Mouse (Mus musculus): ENCODE measurements at regions not wholly inside any gene's neighbourhood (a gene's known extent, or its start where the extent isn't known, plus 50 kb on each side); places are given as distances from the start of the nearest gene placed in this dataset.

DNA sequence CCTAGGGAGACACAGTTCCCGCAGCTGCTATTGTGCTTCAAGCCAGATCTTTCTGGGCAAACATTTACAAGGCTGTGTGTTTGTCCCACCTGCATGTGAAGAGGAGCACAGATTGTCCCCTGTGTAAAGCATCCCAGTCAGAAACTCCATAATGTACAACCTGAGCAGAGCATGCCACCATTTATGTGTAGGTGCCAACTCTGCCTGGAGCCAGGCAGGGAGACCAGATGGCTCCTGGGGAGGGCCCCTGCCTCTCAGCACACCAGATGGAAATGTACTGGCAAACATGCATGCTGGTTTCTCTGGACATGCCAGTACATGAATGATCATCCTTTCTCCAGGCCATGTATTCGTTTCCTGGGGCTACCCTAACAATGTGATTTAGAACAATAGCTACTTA lies 98.6 kb upstream of the Foxp3 start:
- Histone ChIP-seq H3K36me3 (ENCODE audit: control insufficient read depth, insufficient read depth, low read length) (no peaks in the 10 kb centered on the region), H3K27me3 (ENCODE audit: control insufficient read depth, insufficient read depth, low read length) (no peaks in the 10 kb centered on the region), H3K27ac (replicated peaks; ENCODE audit: insufficient read depth, low read depth, low read length) (no peak overlapping the region), H3K4me3 (ENCODE audit: insufficient read depth, low read depth, low read length) (no peak overlapping the region), H3K9ac (ENCODE audit: low read depth, low read length) (no peak overlapping the region), H3K79me2 (ENCODE audit: control insufficient read depth, insufficient read depth, low read length) (no peaks in the 10 kb centered on the region), H3K4me1 (ENCODE audit: control insufficient read depth, insufficient read depth, low read length) (no peaks in the 10 kb centered on the region)
- no peak for TF ChIP-seq CTCF (IDR thresholded peaks at IDR 0.05; ENCODE audit: low read depth, low read length)
- no peak for TF ChIP-seq POLR2A (IDR thresholded peaks at IDR 0.05; ENCODE audit: extremely low read depth, insufficient read depth, low read length)
- no peak for DNase-seq (ENCODE audit: extremely low read depth, low read depth, low spot score)
- WGBS, result 79% methylated on average over 2 of the region's 2 CpGs

DNA sequence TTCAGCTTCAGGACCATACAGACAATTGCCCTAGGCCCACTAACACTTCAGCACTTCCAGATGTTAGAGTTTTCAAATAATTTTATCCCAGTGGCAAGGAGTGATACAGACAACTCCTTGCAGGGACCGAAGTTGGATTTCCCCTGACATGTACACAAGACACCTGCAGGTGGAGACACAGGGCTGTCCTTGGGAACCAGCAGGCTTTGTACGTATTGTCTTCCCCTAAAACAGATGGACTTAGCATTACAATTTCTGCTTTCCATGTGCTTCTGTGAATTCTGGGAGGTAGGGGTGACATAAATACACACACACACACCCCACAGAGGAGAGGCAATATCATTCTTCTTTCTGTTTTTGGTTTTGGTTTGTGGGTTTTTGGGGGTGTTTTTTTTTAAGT lies 98.2 kb upstream of the Usp27x start:
- Histone ChIP-seq H3K4me3 (ENCODE audit: insufficient read depth, low read depth, low read length) (no peak overlapping the region), H3K27ac (replicated peaks; ENCODE audit: insufficient read depth, low read depth, low read length) (no peak overlapping the region), H3K27me3 (ENCODE audit: control insufficient read depth, insufficient read depth, low read length) (no peaks in the 10 kb centered on the region), H3K9ac (ENCODE audit: low read depth, low read length) (no peak overlapping the region), H3K36me3 (ENCODE audit: control insufficient read depth, insufficient read depth, low read length) (no peaks in the 10 kb centered on the region), H3K4me1 (ENCODE audit: control insufficient read depth, insufficient read depth, low read length) (no peaks in the 10 kb centered on the region), H3K79me2 (ENCODE audit: control insufficient read depth, insufficient read depth, low read length) (no peaks in the 10 kb centered on the region)
- WGBS, result 15% methylated on average over 2 of the region's 2 CpGs
- peak; percentile 39; the same call in 1 of the 2 replicates for TF ChIP-seq CTCF (IDR thresholded peaks at IDR 0.05; ENCODE audit: low read depth, low read length)
- no peak for TF ChIP-seq POLR2A (IDR thresholded peaks at IDR 0.05; ENCODE audit: extremely low read depth, insufficient read depth, low read length)
- peak; percentile 14 for DNase-seq (ENCODE audit: extremely low read depth, low read depth, low spot score)

DNA sequence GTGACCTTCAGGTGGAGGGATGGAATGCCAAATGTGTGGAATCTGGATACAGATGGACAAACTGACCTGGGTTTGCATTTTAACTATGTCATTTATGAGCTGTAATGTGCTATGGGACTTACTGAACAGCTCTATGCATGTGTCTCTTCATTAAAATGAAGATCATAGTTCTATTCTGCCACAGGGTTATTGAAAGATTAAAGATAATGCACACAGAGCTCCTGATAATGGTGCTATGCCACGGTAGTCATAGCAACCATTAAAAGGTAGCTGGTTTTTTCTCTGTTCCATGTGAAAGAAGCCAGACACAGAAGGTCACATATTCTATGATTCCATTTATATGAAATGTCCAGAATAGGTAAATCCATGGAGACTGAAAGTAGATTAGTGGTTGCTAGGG lies 94.2 kb upstream of the Usp27x start:
- H3K27ac ChIP-seq (replicated peaks; ENCODE audit: insufficient read depth, low read depth, low read length), result no peak overlapping the region
- H3K4me1 ChIP-seq (ENCODE audit: control insufficient read depth, insufficient read depth, low read length), result no peaks in the 10 kb centered on the region
- H3K27me3 ChIP-seq (ENCODE audit: control insufficient read depth, insufficient read depth, low read length), result no peaks in the 10 kb centered on the region
- no peak overlapping the region for H3K4me3 ChIP-seq (ENCODE audit: insufficient read depth, low read depth, low read length)
- no peaks in the 10 kb centered on the region for H3K79me2 ChIP-seq (ENCODE audit: control insufficient read depth, insufficient read depth, low read length)
- WGBS, result 92% methylated on average over 1 of the region's 1 CpGs
- no peak for TF ChIP-seq POLR2A (IDR thresholded peaks at IDR 0.05; ENCODE audit: extremely low read depth, insufficient read depth, low read length)
- no peak for TF ChIP-seq CTCF (IDR thresholded peaks at IDR 0.05; ENCODE audit: low read depth, low read length)
- no peak overlapping the region for H3K9ac ChIP-seq (ENCODE audit: low read depth, low read length)
- DNase-seq (ENCODE audit: extremely low read depth, low read depth, low spot score), result no peak
- H3K36me3 ChIP-seq (ENCODE audit: control insufficient read depth, insufficient read depth, low read length), result no peaks in the 10 kb centered on the region

DNA sequence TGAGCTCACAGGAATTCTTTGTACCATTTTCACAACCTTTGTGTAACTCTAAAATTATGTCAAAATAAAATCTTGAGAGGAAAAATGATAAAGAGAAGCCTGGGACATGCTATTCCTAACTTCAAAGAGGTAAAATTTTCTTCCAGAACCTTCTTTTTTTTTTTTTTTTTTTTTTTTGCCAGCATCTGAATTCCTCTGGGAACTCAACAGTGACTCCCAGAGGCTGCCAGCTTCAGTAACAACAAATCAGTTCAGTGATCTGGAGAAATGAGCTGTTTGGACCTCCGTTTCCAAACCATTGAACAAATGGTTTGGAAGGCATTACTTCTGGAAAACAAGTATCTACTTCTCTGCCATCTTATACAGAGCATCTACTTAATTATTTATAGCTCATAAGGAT lies 92.4 kb upstream of the Usp27x start:
- no peak overlapping the region for H3K27ac ChIP-seq (replicated peaks; ENCODE audit: insufficient read depth, low read depth, low read length)
- 33% methylated on average over 1 of the region's 1 CpGs for WGBS
- DNase-seq (ENCODE audit: extremely low read depth, low read depth, low spot score), result no peak

DNA sequence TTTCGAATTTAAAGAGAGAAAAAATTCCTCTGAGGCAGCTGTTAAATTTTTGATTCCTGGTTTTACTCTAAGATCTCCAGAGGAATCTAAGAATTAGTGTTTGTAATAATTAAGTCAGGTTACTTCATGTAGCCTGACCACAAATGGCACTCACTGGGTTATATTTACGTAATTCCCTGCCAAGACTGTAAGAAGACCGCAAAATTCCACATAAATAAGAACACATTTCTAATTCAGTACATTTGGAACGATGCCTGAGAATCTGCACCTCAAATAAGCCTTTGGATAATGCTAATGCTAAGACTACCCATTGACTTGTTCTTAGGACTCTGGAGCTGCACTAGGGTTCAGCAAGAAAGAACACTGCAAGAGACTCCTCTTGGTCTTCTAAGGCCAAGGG lies 81.2 kb upstream of the Usp27x start:
- 76% methylated on average over 4 of the region's 4 CpGs for WGBS
- Histone ChIP-seq H3K4me1 (ENCODE audit: control insufficient read depth, insufficient read depth, low read length) (no peaks in the 10 kb centered on the region), H3K4me3 (ENCODE audit: insufficient read depth, low read depth, low read length) (no peak overlapping the region), H3K27me3 (ENCODE audit: control insufficient read depth, insufficient read depth, low read length) (no peaks in the 10 kb centered on the region), H3K9ac (ENCODE audit: low read depth, low read length) (no peak overlapping the region), H3K27ac (replicated peaks; ENCODE audit: insufficient read depth, low read depth, low read length) (no peak overlapping the region), H3K79me2 (ENCODE audit: control insufficient read depth, insufficient read depth, low read length) (no peaks in the 10 kb centered on the region), H3K36me3 (ENCODE audit: control insufficient read depth, insufficient read depth, low read length) (no peaks in the 10 kb centered on the region)
- no peak for DNase-seq (ENCODE audit: extremely low read depth, low read depth, low spot score)
- TF ChIP-seq CTCF (IDR thresholded peaks at IDR 0.05; ENCODE audit: low read depth, low read length) (no peak), POLR2A (IDR thresholded peaks at IDR 0.05; ENCODE audit: extremely low read depth, insufficient read depth, low read length) (no peak)

More for the DNA sequence above, 92.4 kb upstream of the Usp27x start:
- no peaks in the 10 kb centered on the region for H3K79me2 ChIP-seq (ENCODE audit: control insufficient read depth, insufficient read depth, low read length)
- H3K4me3 ChIP-seq (ENCODE audit: insufficient read depth, low read depth, low read length), result no peak overlapping the region
- H3K36me3 ChIP-seq (ENCODE audit: control insufficient read depth, insufficient read depth, low read length), result no peaks in the 10 kb centered on the region
- no peaks in the 10 kb centered on the region for H3K27me3 ChIP-seq (ENCODE audit: control insufficient read depth, insufficient read depth, low read length)
- H3K9ac ChIP-seq (ENCODE audit: low read depth, low read length), result no peak overlapping the region
- TF ChIP-seq CTCF (IDR thresholded peaks at IDR 0.05; ENCODE audit: low read depth, low read length) (no peak), POLR2A (IDR thresholded peaks at IDR 0.05; ENCODE audit: extremely low read depth, insufficient read depth, low read length) (no peak)
- no peaks in the 10 kb centered on the region for H3K4me1 ChIP-seq (ENCODE audit: control insufficient read depth, insufficient read depth, low read length)

DNA sequence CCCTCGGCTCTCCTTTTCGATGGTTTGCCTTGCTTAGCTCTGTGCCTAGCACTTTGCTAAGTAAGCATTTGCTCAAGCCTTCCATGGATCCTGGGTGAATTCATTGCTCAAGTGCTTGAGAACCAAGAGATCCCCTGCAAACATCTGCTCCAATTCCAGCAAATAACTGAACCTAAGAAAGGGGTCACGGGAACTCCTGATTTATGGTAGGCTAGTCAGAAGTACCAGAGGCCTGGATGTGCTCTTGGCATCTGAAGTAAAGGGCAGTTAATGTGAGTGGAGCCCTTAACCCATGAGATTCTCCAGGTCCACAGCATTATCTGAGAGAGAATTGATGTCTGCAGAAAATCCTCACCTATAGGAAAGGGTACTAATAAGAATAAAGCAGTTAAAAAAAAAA lies 69.4 kb upstream of the Usp27x start:
- Histone ChIP-seq H3K36me3 (ENCODE audit: control insufficient read depth, insufficient read depth, low read length) (no peaks in the 10 kb centered on the region), H3K4me3 (ENCODE audit: insufficient read depth, low read depth, low read length) (no peak overlapping the region), H3K79me2 (ENCODE audit: control insufficient read depth, insufficient read depth, low read length) (no peaks in the 10 kb centered on the region), H3K27me3 (ENCODE audit: control insufficient read depth, insufficient read depth, low read length) (no peaks in the 10 kb centered on the region), H3K9ac (ENCODE audit: low read depth, low read length) (no peak overlapping the region), H3K4me1 (ENCODE audit: control insufficient read depth, insufficient read depth, low read length) (no peaks in the 10 kb centered on the region), H3K27ac (replicated peaks; ENCODE audit: insufficient read depth, low read depth, low read length) (no peak overlapping the region)
- TF ChIP-seq POLR2A (IDR thresholded peaks at IDR 0.05; ENCODE audit: extremely low read depth, insufficient read depth, low read length), result no peak
- TF ChIP-seq CTCF (IDR thresholded peaks at IDR 0.05; ENCODE audit: low read depth, low read length), result no peak
- 74% methylated on average over 3 of the region's 3 CpGs for WGBS
- DNase-seq (ENCODE audit: extremely low read depth, low read depth, low spot score), result no peak
